Mouse (Mus musculus): Measurements from ENCODE around the gene Gas7.

- TF ChIP-seq CHD2 (IDR thresholded peaks at IDR 0.05; ENCODE audit: low read depth, low read length) (no peak), HCFC1 (IDR thresholded peaks at IDR 0.05; ENCODE audit: borderline replicate concordance, insufficient read depth, low read length) (no peak), MAFK (IDR thresholded peaks at IDR 0.05; ENCODE audit: insufficient read depth, low read depth, low read length) (no peak), ZC3H11A (IDR thresholded peaks at IDR 0.05; ENCODE audit: borderline replicate concordance, low read depth, low read length) (no peak)
Measured at GRCm38 (mm10) chr11:67648651-67649407, 193.6 kb downstream of the Gas7 start.

Measured in ES-E14 (cell line).